Mouse (Mus musculus): Measurements from ENCODE around the gene Megf11.

DNA sequence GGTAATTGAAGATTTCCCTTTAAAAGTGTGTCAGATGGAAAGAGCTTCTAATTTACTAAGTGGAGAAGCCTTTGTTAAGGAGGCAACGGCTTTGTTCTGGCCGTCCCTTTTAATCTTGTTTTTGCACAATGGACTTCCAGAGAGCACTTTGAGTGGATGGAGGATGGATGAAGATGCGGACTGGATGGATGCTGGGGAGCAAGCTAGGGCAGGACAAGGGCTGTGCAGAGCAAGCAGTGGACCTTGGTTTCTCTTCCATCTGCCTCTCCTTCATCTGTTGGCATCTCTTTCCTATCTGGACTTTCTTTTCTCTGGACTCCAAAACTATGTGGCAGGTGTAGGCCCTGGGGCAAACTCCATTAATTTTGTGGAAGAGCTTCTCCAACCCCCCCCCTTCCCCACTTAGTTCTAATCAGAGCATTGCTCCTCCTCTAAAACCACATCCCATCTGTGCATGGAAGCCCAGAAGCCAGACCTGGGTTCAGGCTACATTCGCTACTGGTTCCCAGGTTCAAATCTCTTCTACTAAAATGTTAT, 135.4 kb downstream of the Megf11 start:
- no peak for TF ChIP-seq POLR2A (IDR thresholded peaks at IDR 0.05; ENCODE audit: extremely low read depth, insufficient read depth, low read length)
- TF ChIP-seq CTCF (IDR thresholded peaks at IDR 0.05; ENCODE audit: extremely low read depth, insufficient read depth, low read length) = no peak
